Mouse (Mus musculus) midbrain, postnatal 0 days (tissue): ENCODE measurements around the gene Cdcp1. TPM values are rescaled to one million over a fixed set of nuclear protein-coding genes. Genes with fewer than 3 reads are reported as not detected.

Experiments used
- ATAC-seq: fragments of 200-750 bp; cut with Nextera tagmentation; 2 replicates; pipeline ENCODE4 v1.8.0; 2017; ENCODE audit warnings: moderate number of reproducible peaks, mild to moderate bottlenecking, moderate TSS enrichment, moderate library complexity; ENCODE audit not compliant: low FRiP score
- DNase-seq: peaks from one replicate; pipeline ENCODE4 v3.0.0-alpha.2; 2015; ENCODE audit warnings: low spot score
- H3K27ac ChIP-seq: fragments of 300-500 bp; sonication (generic); 2 replicates; pipeline ENCODE4 v1.5.1; 2014; ENCODE audit warnings: low read depth, mild to moderate bottlenecking, low read length, mixed read lengths
- H3K27me3 ChIP-seq: fragments of 300-500 bp; sonication (generic); 2 replicates; pipeline ENCODE4 v1.6.1; 2014; ENCODE audit warnings: low read length, control low read depth, mixed read lengths; ENCODE audit not compliant: insufficient read depth
- H3K36me3 ChIP-seq: fragments of 300-500 bp; sonication (generic); 2 replicates; pipeline ENCODE4 v1.6.1; 2014; ENCODE audit warnings: low read length, control low read depth, mixed read lengths; ENCODE audit not compliant: insufficient read depth
- H3K4me1 ChIP-seq: fragments of 300-500 bp; sonication (generic); 2 replicates; pipeline ENCODE4 v1.6.1; 2014; ENCODE audit warnings: mild to moderate bottlenecking, control low read depth, antibody characterized with exemption, low read length, mixed read lengths; ENCODE audit not compliant: insufficient read depth
- H3K4me2 ChIP-seq: fragments of 300-500 bp; sonication (generic); 2 replicates; pipeline ENCODE4 v1.6.1; 2014; ENCODE audit warnings: low read depth, mild to moderate bottlenecking, low read length, mixed read lengths; ENCODE audit not compliant: poor library complexity, severe bottlenecking
- H3K4me3 ChIP-seq: fragments of 300-500 bp; sonication (generic); 2 replicates; pipeline ENCODE4 v1.5.1; 2014; ENCODE audit warnings: low read depth, mild to moderate bottlenecking, low read length, moderate library complexity
- H3K9ac ChIP-seq: fragments of 300-500 bp; sonication (generic); replicated peaks from 2 replicates; pipeline ENCODE4 v1.6.1; 2014; ENCODE audit warnings: mild to moderate bottlenecking, low read length, moderate library complexity, mixed read lengths; ENCODE audit not compliant: poor library complexity, severe bottlenecking
- H3K9me3 ChIP-seq: fragments of 300-500 bp; sonication (generic); 2 replicates; pipeline ENCODE4 v1.6.1; 2016; ENCODE audit warnings: low read length, control low read depth
- CTCF ChIP-seq: IDR thresholded peaks from 2 replicates; pipeline ENCODE4 v1.5.1; 2016; ENCODE audit warnings: antibody characterized with exemption, mild to moderate bottlenecking
- WGBS: fragments of 180-500 bp; shearing (Covaris S2); extraction: QIAGEN DNeasy Blood & Tissue Kit; methylation state at CpG from one replicate; pipeline ENCODE4 v1.1.7; 2014; 5-methylcytosine and 5-hydroxymethylcytosine counted together
- polyA plus RNA-seq: library from polyadenylated mRNA; unstranded; fragments of >200 nt; fragmentation: Nextera tagmentation; extraction: Ambion mirVana; gene quantifications from 2 replicates; pipeline ENCODE4 v1.2.1, GENCODE M21; 2015
- total RNA-seq: library from RNA; depleted of rRNA; stranded (reverse); fragments of >200 nt; gene quantifications from 2 replicates; pipeline ENCODE4 v1.2.3, GENCODE M21; 2014; rRNA removed

The Cdcp1 gene
- total and polyA plus RNA-seq, 2 experiments from 2014 or later = 0.25 to 0.44 TPM

DNA sequence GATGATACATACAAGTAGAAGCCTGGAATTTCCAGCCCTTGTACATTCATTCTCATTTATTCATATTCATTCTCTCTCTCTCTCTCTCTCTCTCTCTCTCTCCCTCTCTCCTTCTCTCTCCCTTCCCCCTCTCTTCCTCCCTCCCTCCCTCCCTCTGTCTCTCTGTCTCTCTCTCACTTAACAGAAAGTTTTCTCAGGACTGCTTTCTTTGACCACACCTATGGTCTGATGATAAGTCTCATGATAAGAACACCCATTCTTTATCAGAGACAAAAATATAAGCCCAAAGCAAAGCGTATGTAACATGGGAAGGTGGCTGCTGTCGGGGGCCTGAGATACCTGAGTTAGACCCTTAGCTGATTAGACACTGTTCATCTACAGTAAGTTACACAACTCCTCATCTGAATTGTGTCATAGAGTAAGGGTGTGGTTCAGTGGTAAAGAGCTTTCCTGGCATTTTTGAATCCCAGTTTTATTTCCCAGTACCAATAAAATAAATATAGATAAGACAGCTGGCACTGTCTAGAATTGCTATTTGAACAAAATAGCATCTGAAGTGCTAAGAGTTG lies 91.3 kb downstream of the Cdcp1 start:
- no peak overlapping the region for H3K27ac ChIP-seq
- no peaks in the 10 kb centered on the region for H3K9me3 ChIP-seq
- no peaks in the 10 kb centered on the region for H3K4me1 ChIP-seq
- ATAC-seq (no peak), DNase-seq (no peak)
- H3K4me3 ChIP-seq = no peak overlapping the region
- no peak overlapping the region for H3K4me2 ChIP-seq
- no peak for TF ChIP-seq CTCF
- H3K9ac ChIP-seq = no peak overlapping the region
- no peaks in the 10 kb centered on the region for H3K27me3 ChIP-seq
- WGBS = 99% methylated on average over 2 of the region's 2 CpGs
- H3K36me3 ChIP-seq = peaks cover 47% of the 10 kb centered on the region

- no peak overlapping the region for H3K9ac ChIP-seq
- ATAC-seq (no peak), DNase-seq (peak; percentile 49)
- no peak overlapping the region for H3K4me2 ChIP-seq
- H3K4me1 ChIP-seq = no peaks in the 10 kb centered on the region
- H3K27ac ChIP-seq = no peak overlapping the region
- 94% methylated on average over 6 of the region's 6 CpGs for WGBS
- H3K9me3 ChIP-seq = no peaks in the 10 kb centered on the region
- no peak overlapping the region for H3K4me3 ChIP-seq
- no peaks in the 10 kb centered on the region for H3K27me3 ChIP-seq
- peak; percentile 85 for TF ChIP-seq CTCF
- H3K36me3 ChIP-seq = peaks cover 47% of the 10 kb centered on the region
Measured at GRCm38 (mm10) chr9:123123571-123124412, 92.0 kb downstream of the Cdcp1 start.

- DNase-seq (peak; percentile 38), ATAC-seq (no peak)
- no peak for TF ChIP-seq CTCF
- H3K9me3 ChIP-seq = no peaks in the 10 kb centered on the region
- no peak overlapping the region for H3K9ac ChIP-seq
- WGBS = 78% methylated on average over 3 of the region's 3 CpGs
- no peak overlapping the region for H3K27ac ChIP-seq
- peaks cover 40% of the 10 kb centered on the region for H3K36me3 ChIP-seq
- no peaks in the 10 kb centered on the region for H3K4me1 ChIP-seq
- H3K27me3 ChIP-seq = no peaks in the 10 kb centered on the region
- no peak overlapping the region for H3K4me3 ChIP-seq
- H3K4me2 ChIP-seq = no peak overlapping the region
Measured at GRCm38 (mm10) chr9:123123017-123123416, 92.8 kb downstream of the Cdcp1 start.

Other genes starting within 250 kb of the Cdcp1 start
- gene Tmem42, start 194.7 kb downstream of the Cdcp1 start, total RNA-seq = 17.4 and 18.4 TPM in 2 replicates
- gene Tmem42, start 194.7 kb downstream of the Cdcp1 start, polyA plus RNA-seq = 32.5 and 34.5 TPM in 2 replicates
- gene Tgm4, start 181.3 kb downstream of the Cdcp1 start, total RNA-seq = 0.27 and 0.47 TPM in 2 replicates
- 0.42 and 0.48 TPM in 2 replicates for gene Tgm4, start 181.3 kb downstream of the Cdcp1 start, polyA plus RNA-seq
- gene Zdhhc3, start 102.8 kb downstream of the Cdcp1 start, total RNA-seq = 72.5 and 76.7 TPM in 2 replicates
- 85.4 and 86.9 TPM in 2 replicates for gene Zdhhc3, start 102.8 kb downstream of the Cdcp1 start, polyA plus RNA-seq
- 21.4 and 36.7 TPM in 2 replicates for gene Exosc7, start 102.8 kb downstream of the Cdcp1 start, total RNA-seq
- gene Exosc7, start 102.8 kb downstream of the Cdcp1 start, polyA plus RNA-seq = 59.3 and 61.1 TPM in 2 replicates
- gene Clec3b, start 65.1 kb downstream of the Cdcp1 start, total RNA-seq = 1.3 TPM in 2 replicates
- gene Clec3b, start 65.1 kb downstream of the Cdcp1 start, polyA plus RNA-seq = 3.7 and 4.9 TPM in 2 replicates
- gene Tmem158, start 44.7 kb upstream of the Cdcp1 start, total RNA-seq = 183 and 207 TPM in 2 replicates
- gene Tmem158, start 44.7 kb upstream of the Cdcp1 start, polyA plus RNA-seq = 61.4 and 78.6 TPM in 2 replicates
- gene Lars2, start 150.9 kb upstream of the Cdcp1 start, total RNA-seq = 11.9 and 38.1 TPM in 2 replicates
- gene Lars2, start 150.9 kb upstream of the Cdcp1 start, polyA plus RNA-seq = 822 and 930 TPM in 2 replicates